Mouse (Mus musculus) R1 (cell line): ENCODE measurements around the gene Spi1.
"Not testable (repeated sequence)": the region's sequence is repeated elsewhere in the genome, so short reads cannot be mapped to it uniquely, and the experiment has no call there.

Experiments
- DNase-seq: peaks from one replicate; pipeline ENCODE4 v3.0.0-alpha.2; 2018; ENCODE audit warnings: low read depth, low spot score

The Spi1 gene

DNA sequence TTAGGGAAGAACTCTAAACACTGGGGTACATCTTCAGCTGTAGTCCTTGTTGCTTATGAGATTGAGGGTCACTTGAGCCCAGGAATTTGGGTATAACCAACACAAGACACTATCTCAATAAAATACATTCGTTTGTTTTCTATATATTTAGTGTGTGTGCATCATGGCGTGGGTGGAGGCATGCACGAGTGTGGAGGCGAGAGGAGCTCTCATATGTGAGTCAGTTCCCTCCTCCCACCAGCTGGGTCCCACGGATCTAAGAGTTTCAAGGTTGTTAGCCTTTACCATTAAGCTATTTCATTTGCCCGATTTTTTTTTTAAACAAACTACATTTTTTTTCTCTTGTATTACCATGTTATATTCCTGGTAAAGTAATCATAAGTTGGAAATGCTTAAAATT lies 8.6 kb downstream of the Spi1 start:
- DNase-seq, result no peak

DNA sequence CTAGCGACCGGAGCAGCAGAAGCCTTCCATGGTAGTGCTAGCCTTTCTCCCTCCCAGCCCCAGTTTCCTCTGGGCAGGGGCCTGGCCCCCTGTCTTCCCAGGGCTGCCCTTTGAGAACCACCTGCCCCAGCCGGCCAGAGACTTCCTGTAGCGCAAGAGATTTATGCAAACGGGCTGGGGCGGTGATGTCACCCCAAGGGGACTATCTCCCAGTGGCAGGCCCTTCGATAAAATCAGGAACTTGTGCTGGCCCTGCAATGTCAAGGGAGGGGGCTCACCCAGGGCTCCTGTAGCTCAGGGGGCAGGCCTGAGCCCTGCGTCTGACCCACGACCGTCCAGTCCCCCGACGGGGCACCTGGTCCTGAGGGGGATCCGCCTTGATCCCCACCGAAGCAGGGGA lies 14.3 kb downstream of the Spi1 start:
- no peak for DNase-seq

DNA sequence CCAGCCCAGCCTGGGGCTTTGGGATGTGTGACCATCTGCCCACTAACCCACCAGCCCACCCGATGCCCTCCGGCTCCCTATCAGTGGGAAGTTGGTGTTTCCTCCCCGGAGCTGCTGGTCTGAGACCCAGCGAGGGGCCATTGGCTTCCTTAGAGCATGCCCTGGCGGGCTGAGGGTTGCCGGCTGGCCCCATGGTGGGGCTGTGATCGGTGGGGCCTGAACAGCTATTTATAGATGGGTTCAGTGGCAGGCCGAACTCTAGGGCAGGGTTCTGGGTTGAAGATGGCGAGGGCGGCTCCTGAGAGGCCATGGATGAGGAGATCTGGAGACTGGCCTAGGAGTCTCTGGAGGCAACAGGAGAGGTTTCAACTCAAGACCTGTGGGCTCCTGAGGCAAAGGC lies 14.8 kb downstream of the Spi1 start:
- no peak for DNase-seq

DNA sequence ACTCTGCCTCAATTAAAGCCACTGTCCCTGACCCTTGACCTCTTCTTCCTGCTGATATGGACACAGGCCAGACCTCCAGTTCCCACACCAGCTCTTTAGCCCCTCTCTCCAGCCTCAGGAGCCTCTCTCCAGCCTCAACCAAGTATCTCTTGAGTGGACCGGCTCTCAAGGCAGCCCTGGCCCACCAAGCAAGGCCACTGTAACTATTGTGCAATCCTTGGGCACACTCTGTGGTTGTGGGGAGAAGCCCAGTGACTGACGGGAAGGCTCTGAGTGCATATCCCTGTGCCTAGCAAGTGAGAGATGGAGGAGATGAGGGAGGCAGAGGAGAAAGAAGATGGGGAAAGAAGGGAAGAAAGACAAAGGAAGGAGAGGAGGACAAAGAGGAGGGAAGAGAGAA lies 16.0 kb downstream of the Spi1 start:
- no peak for DNase-seq

DNA sequence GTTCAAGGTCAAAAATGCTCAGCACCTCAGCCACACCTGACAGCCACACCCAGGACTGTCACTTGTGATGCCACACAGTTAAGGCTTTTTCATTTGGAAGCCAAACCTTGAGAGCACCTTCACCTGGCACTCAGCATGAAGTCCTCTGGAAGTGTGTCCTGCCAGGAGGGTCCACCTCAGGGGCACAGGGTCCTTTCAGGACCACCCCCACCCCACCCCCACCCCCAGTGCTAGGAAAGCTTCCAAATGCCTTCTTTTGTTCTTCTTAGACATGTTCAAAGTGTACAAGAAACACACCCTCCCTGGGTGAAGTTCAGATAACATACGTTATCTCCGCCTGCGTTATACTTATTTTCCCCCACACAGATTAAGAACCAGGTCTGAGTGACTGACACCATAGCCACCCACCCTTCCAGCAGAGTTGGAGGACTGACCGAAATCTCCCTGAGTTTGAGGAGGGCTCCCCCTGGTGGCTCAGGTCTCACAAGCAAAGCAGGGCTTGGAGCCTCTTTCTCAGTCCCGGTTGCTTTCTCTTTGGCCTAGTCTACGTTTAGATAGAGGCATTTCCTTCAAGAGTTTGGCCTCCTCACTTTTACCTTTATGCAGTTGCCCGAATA lies 19.0 kb downstream of the Spi1 start:
- peak; percentile 87 for DNase-seq

DNA sequence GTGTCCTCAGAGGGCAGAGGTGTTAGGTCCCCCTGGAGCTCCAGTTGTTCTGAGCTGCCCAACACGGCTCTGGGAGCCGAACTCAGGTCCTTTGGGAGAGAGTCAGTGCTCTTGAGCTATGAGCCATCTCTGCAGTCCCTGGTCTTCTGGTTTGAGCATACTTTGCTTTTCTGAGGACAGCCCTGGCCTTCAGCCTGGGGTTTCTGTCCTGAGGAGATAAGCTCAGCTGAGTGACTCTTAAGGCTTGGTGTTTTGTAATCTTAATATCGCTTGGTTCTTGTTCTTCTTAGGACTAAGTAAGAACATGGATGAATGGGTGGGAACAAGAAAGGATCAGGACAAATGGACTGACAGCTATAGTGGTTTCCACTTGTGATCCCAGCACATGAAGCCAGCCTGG lies 26.0 kb downstream of the Spi1 start:
- DNase-seq, result no peak

DNA sequence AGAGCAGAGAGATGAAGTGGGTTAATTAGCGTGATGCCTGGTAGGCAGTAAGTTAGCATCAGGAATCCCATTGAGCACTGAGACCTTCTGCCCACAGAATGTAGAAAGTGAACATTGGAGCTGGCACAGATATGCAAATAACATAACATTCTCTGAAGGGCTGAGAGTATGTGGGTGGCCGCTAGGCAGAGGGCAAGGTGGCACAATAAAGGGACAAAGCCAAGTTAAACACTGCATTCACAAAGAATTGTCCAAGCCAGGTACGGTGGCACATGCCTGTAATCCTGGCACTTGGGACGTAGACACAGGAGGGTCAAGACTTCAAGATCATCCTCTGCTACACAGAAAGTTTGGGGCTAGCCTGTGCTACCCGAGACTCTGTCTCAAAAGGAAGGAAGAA lies 27.1 kb downstream of the Spi1 start:
- DNase-seq, result no peak

DNA sequence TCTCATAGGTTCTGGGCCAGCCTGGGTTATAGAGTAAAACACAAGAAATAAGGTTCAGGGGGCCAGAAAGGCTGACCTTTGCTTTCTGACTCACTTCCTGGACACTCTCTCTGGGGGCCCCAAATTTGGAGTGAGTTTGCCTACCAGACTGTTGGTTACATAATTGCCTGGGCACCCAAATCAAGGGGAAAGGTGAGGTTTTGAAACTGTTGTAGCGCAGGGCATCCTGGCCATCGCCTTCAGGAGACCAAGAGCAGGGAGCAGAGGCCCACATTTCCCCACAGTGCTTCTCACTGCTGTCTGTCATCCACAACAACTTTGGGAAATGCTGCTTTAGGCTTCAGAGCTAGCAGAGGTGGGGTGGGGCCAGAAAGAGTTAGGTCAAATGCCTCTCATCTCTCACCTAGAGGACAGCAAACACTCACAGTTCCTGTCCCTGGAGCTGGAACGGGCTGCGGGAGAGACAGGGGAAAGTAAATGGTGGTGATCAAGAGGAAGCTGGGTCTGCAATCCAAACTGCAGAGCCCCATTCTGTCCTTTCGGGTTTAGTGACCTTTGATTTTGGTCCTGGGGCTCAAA lies 27.7 kb downstream of the Spi1 start:
- no peak for DNase-seq

DNA sequence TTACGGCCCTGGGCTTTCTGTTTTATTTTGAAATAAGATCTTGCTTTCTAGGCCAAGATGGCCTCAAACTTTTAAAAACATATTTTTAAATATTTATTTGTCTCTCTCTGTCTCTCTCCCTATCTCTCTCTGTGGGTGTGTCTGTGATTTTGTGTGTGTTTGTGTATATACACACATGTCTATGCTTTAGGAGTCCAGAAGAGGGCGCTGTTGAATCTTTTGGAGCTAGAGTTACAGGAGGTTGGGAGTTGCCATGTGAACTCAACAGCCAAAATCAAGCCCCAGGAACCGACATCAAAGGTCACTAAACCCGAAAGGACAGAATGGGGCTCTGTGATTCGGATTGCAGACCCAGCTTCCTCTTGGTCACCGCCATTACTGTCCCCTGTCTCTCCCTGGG lies 28.2 kb downstream of the Spi1 start:
- peak; percentile 89 for DNase-seq

DNA sequence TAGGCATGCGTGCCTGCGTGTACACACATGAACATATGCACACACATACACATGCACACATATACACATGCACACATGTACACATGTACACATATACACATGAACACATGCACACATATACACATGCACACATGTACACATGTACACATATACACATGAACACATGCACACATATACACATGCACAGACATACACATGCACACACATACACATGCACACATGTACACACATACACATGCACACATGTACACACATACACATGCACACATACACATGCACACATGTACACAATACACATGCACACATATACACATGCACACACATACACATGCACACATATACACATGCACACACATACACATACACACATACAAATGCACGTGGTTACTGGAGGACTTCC lies 29.6 kb downstream of the Spi1 start:
- DNase-seq, result not testable (repeated sequence)

DNA sequence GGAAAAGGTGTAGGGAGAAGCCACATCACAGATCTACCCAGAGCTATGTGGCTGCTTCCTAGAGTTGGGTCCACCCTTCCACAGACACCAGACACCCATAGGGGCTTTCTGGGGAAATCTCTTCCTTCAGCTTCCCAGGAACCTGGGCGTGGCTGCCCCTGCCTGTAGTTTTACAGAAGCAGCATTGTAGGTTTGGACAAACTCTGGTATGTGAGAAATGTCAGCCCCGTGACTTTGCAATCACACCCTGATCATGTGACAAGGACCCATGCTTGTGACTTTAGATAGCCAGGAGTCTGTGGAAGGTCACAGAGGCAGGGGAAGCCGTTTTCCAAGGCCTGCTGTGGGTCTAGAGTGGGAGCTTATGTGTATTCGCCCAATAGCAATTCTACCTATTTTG lies 30.3 kb downstream of the Spi1 start:
- DNase-seq, result peak; percentile 93

DNA sequence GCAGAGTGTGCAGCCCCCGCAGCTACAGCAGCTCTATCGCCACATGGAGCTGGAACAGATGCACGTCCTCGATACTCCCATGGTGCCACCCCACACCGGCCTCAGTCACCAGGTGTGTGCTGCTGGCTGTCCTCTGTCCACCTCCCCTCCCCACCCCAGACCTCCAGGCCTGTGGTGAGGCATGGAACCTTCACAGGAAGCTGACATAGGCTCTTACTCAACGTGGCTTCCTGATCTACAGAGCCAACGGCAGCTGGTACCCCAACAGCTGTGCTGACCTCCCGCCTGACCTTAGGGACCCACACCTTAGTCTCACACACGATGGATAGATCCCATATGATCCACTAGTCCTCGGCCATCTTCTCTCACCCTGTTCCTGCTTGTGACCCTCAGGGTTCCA lies 31.1 kb downstream of the Spi1 start:
- no peak for DNase-seq

DNA sequence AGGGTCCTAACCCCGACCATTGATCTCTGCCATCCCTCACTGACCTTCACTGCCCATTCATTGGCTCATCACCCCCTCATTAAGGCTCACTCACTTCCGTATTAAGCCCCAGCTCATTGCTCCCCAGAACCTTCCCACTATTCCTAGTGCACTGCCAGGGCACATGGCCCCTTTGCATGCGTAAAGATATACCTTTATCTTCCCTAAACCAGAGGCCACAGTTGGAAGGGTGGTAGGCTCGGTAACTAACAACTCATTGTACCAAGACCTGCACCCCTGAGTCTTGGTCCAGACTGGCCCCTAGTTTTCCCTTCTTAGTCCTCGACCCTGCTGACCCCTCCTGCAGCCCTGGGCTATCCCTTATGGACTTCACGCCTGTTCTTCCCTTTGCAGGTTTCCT lies 31.7 kb downstream of the Spi1 start:
- DNase-seq, result no peak

DNA sequence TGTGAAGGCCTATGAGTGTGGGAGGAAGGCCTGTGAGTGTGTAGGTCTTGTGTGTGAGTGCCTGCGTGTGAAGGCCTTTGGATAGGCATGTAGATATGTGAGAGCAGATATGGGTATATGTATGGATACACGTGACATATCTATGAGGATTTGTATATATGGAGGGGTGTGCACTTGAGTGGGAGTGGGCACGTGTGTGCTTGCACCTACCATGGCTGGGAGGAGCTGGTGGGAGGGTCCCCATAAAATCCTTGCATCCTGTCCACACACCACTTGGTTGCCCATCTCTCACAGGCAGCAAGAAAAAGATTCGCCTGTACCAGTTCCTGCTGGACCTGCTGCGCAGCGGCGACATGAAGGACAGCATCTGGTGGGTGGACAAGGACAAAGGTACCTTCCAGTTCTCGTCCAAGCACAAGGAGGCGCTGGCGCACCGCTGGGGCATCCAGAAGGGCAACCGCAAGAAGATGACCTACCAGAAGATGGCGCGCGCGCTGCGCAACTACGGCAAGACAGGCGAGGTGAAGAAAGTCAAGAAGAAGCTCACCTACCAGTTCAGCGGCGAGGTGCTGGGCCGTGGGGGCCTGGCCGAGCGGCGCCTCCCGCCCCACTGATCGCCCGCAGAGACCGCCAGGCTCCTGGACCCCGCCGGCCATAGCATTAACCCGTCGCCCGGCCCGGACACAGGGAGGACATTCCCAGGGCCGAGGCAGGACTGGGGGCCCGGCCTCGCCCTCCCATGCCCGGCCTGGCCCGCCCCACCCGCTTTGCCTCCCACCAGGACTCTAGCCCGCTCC lies 32.8 kb downstream of the Spi1 start:
- DNase-seq, result peak; percentile 93

DNA sequence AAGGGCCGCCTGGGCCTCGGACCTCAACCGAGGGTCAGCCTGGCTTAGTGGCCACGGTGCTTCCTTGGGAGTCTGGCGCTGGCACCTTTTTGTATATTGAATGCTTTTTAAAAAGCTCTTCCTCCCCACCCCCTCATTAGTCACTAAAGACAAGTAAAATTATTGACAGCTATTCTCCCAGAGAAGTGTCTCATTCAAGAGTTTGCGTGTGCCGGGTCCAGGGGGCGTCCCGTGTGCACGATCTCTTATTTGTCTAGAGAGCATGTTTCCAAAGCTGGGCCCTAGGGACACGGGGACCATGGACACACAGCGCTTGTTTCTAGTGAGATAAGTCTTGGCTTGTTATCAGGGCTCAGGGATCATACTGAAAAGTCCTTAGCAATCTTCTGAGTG lies 33.4 kb downstream of the Spi1 start:
- DNase-seq, result no peak

DNA sequence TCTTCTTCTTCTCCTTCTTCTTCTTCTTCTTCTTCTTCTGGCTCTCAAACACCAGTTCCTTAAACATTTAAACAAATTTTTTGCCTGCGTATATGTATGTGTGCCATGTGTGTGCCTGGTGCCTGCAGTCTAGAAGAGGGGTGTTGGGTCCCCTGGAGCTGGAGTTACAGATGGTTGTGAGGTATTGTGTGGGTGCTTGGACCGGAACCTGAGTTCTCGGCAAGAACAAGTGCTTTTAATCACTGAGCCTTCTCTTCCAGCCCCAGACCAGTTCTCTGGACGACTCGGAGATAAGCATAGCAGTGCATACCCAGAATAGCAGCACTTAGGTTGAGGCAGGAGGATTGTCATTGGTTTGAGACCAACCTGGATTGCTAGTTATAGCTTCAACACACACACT lies 34.7 kb downstream of the Spi1 start:
- no peak for DNase-seq

DNA sequence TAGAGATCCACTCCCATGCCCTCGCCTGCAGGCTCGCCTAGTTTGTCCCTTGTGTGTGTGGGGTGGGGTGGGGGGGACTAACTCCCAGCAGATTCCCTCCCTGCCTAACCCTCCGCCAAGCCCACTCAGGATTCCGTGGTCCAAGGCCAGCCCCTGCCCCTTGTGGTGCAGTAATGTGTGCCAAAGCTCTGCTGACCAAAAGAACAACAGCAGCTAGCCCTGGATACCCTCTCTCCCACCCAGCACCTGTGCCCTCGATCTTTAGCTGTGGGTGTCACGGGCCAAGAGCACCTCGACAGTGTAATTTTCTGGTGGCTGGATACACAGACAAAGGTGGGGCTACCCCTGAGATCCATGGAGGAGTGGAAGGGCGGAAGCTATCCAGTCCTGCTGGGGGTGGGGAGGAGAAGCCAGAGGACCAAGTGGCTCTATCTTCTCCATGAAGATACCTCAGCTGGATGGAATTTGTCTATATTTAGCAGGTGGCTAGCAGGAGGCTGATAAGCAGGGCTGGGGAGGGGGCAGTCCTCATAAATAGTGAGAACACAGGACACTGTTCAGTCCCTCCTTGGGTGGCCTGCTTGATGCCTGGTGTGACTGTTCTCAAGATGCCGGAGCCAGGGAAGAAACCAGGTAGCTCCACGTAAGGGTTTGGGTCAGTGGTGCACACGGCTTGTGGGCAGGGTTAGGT lies 35.5 kb downstream of the Spi1 start, which contains the start of gene Mybpc3:
Gene Mybpc3, plus strand, starts transcription at position 560 of the 691 bp plus-strand sequence.
- no peak for DNase-seq

DNA sequence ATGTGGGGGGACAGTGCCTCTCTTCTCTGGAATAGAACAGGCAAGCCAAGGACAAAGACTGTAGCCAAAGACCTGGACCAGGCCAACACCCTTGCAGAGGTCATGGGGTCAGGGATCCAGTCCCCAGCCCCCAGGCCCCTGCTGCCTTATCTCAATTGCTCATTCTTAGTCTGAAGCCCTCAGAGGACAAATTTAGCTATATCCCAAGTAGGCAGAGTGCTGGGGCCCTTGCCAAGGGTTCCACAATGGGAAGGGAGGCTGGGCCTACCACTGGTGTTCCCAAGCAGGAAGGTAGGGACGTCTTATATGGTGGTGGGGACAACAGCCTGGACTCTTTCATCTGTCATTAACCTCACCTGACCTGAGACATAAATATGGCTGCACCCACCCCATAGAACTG lies 36.5 kb downstream of the Spi1 start:
- no peak for DNase-seq

DNA sequence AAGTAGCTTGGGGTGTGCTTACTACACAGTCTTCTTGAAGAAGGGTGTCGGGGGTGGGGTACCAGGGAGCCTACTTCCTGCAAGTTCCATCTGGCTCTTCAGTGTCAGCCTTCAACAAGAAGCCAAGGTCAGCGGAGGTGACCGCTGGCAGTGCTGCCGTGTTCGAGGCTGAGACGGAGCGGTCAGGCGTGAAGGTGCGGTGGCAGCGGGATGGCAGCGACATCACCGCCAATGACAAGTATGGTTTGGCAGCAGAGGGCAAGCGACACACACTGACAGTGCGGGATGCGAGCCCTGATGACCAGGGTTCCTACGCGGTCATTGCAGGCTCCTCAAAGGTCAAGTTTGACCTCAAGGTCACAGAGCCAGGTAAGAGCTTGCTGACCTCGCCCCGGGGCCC lies 36.9 kb downstream of the Spi1 start:
- DNase-seq, result no peak

DNA sequence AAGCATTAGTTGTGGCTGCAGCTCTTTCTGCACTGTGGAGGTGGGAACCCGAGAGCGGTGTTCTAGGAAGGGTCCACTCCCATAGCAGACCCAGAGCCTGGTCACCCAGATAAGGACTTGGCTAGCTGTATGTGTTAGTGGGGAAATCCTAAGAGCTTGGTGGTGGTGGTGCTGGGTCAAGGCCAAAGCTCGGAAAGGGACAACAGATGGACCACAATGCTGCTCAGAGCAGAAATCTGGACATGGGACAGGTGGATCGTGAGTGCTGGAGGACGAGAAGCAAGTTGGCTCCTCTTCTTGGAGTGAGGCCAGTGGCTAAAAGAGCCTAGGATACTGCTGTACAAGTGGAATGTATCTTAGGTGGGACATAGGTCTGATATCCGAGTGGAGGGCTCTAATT lies 37.4 kb downstream of the Spi1 start:
- no peak for DNase-seq

DNA sequence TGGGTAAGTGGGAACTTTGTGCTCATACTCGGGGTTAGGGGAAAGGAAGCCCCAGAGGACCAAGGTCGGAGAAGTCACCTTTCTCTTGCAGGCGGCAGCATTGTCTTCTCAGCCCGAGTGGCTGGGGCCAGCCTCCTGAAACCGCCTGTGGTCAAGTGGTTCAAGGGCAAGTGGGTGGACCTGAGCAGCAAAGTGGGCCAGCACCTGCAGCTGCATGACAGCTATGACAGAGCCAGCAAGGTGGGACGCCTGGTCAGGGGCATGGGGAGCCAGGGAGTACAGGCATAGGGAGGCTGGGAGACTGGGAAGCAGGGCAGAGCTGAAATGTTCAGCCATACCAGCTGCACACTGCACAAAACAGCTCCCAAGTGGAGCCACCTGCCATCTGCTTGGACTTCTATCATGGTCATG lies 38.1 kb downstream of the Spi1 start:
- DNase-seq, result no peak

DNA sequence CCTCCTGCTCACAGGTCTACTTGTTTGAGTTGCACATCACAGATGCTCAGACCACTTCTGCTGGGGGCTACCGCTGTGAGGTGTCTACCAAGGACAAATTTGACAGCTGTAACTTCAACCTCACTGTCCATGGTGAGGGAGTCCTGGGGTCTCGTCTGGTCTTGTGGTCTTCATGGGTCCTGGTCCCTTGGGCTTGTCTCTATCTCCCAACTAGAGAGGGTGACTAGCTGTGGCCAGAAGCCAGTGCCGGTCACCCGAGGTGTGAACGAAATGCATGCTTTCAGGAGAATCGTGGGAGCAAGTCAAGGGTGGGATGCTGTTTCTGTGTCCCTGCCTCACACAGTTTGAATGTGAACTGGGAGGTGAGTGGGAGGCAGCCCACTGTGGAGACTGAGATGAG lies 38.8 kb downstream of the Spi1 start:
- no peak for DNase-seq

DNA sequence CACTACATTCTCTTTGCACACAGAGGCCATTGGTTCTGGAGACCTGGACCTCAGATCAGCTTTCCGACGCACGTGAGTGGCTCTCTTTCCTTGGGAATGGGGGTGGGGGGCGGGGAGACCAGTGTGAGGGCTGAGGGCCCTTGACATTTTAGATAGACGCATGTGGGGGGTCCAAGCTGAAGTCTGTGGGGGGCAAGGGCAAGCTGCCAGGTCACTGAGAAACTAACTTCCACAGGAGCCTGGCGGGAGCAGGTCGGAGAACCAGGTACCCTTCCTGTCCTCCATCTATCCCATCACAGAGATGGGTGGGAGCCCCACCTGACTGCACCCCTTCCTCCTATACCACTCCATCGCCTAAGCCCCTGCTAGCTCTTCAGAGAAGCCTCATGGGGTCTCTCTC lies 39.3 kb downstream of the Spi1 start:
- no peak for DNase-seq
